Mouse (Mus musculus): Measurements from ENCODE around the gene Vmn2r82.
"Not testable (repeated sequence)": the region's sequence is repeated elsewhere in the genome, so short reads cannot be mapped to it uniquely, and the experiment has no call there.

DNA sequence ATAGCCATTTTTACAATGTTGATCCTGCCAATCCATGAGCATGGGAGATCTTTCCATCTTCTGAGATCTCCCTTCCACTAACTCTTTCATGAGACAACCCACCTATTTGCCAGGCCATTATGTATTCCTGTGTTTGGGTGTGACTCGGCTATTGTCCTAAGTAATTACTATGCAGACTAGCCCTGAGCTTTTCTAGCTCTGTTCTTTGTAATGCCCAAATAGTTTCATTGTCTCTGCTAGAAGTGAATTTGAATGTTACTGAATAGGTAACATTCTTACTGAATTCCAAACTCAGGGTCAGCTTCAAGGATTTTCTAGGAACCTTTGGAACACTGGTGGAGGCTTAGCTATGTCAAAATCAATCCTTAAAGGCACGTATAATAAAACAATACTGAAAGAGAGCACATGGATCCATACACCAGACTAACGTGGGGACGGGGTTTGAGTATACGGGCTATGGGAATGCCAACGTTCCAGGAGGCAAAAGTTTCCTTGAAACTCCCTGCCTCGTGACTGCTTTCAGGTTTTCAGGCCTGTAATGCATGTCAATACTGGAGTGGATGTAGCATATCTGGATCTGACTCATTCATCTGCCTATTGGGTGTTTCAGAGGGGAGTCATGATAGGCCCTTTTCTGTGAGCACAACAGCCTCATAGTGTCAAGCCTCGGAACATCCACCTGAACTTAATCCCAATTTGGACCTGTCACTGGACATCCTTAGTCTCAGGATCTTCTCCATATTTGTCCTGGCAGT lies 43.8 kb downstream of the Vmn2r82 start:
- TF ChIP-seq POLR2A (IDR thresholded peaks at IDR 0.05; ENCODE audit: control insufficient read depth, extremely low read depth, insufficient read depth, low read length, poor library complexity); CTCF (IDR thresholded peaks at IDR 0.05; ENCODE audit: borderline replicate concordance, control insufficient read depth, extremely low read depth, insufficient read depth, low read length, poor library complexity): not testable (repeated sequence)
